Mouse (Mus musculus) ES-E14 (cell line): Measurements from ENCODE around the gene Gdpd5.

Experiments
- CHD2 ChIP-seq: IDR thresholded peaks from 2 replicates; pipeline ENCODE4 v1.6.1; 2014; ENCODE audit warnings: mild to moderate bottlenecking, low read depth, low read length, inconsistent platforms
- HCFC1 ChIP-seq: IDR thresholded peaks from 2 replicates; pipeline ENCODE4 v1.6.1; 2012; ENCODE audit warnings: low read length, inconsistent platforms, borderline replicate concordance; ENCODE audit not compliant: insufficient read depth
- ZNF384 ChIP-seq: IDR thresholded peaks from 2 replicates; pipeline ENCODE4 v1.6.1; 2012; ENCODE audit warnings: low read depth, low read length, inconsistent platforms

GRCm38 (mm10) chr7:99434672-99435250 lies 53.5 kb downstream of the Gdpd5 start:
- no peak for TF ChIP-seq CHD2
- TF ChIP-seq HCFC1, result no peak
- no peak for TF ChIP-seq ZNF384
